10 mouse cellular contexts compared by ENCODE assay signal in the genomic region with DNA sequence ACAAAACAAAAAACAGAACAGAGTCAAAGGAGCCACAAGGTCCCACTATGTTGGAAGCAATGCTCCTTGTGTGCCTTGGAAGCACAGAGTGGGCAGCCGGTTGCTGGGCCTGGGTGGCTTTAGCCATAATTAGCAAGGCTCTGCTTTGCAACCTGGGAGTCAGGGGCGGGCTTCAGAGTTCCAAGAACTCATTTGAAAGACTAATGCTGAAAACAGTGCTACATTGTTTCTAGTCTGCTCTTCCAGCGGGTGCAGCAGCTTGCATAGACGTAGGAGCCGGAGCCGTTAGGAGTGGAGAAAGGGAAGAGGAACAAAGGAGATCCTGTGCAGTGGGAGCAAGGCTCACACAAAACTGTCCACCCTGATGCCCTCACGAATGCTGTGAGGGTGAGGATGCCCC. TPM values are rescaled to one million over a fixed set of nuclear protein-coding genes. Genes with fewer than 3 reads are reported as not detected.
DNase-seq lines count a peak whose midpoint lies in the region; ATAC-seq and TF ChIP-seq lines count a peak whose summit lies in the region.
"Had no signal": no experiment of that assay in that cellular context is flagged by ENCODE, and none has a peak within 500 bp of the region (broad histone marks: within the 10 kb centered on the region; RNA-seq: fewer than 3 reads in every experiment).

No protein-coding gene starts in this region.

- no peak for ATAC-seq in embryonic facial prominence, embryonic 11.5 days (replicated peaks; ENCODE audit: insufficient number of reproducible peaks, low FRiP score, low TSS enrichment, low read depth)
- ATAC-seq in hindbrain, embryonic 12.5 days (ENCODE audit: low FRiP score), result peak; percentile 62

- no peak for TF ChIP-seq POLR2A in olfactory bulb, adult 2 months (IDR thresholded peaks at IDR 0.05; ENCODE audit: insufficient read depth, low read depth, low read length)

- no peaks in the 10 kb centered on the region for H3K27me3 ChIP-seq in embryonic facial prominence, embryonic 11.5 days (ENCODE audit: control insufficient read depth, insufficient read depth, low read length)
- no peaks in the 10 kb centered on the region for H3K27me3 ChIP-seq in hindbrain, embryonic 12.5 days
- H3K27me3 ChIP-seq: neural tube, embryonic 12.5 days had no signal

- WGBS in embryonic facial prominence, embryonic 11.5 days, result 21% methylated on average over 7 of the region's 7 CpGs
- 24% methylated on average over 7 of the region's 7 CpGs for WGBS in hindbrain, embryonic 12.5 days
- 25% methylated on average over 7 of the region's 7 CpGs for WGBS in olfactory bulb, adult 2 months

- no peak overlapping the region for H3K4me2 ChIP-seq in embryonic facial prominence, embryonic 11.5 days (ENCODE audit: low read depth, low read length)
- 0 out of 2 replicates have a peak overlapping the region, but pooled peaks have one; percentile 11 for H3K4me2 ChIP-seq in hindbrain, embryonic 12.5 days (replicated peaks)
- H3K4me2 ChIP-seq: liver, embryonic 11.5 days; neural tube, embryonic 12.5 days had no signal

- peaks cover 2% of the 10 kb centered on the region; the same call in 1 of the 2 replicates for H3K4me1 ChIP-seq in embryonic facial prominence, embryonic 11.5 days (ENCODE audit: control insufficient read depth, insufficient read depth, low read length)
- peaks cover 12% of the 10 kb centered on the region for H3K4me1 ChIP-seq in hindbrain, embryonic 12.5 days
- H3K4me1 ChIP-seq in olfactory bulb, adult 2 months (ENCODE audit: control insufficient read depth, insufficient read depth, low read length), result peaks cover 21% of the 10 kb centered on the region

- H3K9ac ChIP-seq in embryonic facial prominence, embryonic 11.5 days (replicated peaks; ENCODE audit: low read length), result no peak overlapping the region
- H3K9ac ChIP-seq in hindbrain, embryonic 12.5 days, result no peak overlapping the region
- H3K9ac ChIP-seq: neural tube, embryonic 12.5 days had no signal

- no peak overlapping the region for H3K27ac ChIP-seq in embryonic facial prominence, embryonic 11.5 days (replicated peaks; ENCODE audit: low read depth, low read length)
- peak overlapping the region; percentile 64 for H3K27ac ChIP-seq in hindbrain, embryonic 12.5 days
- peak overlapping the region; percentile 55 for H3K27ac ChIP-seq in olfactory bulb, adult 2 months (ENCODE audit: insufficient read depth, low read depth, low read length)
- H3K27ac ChIP-seq: neural tube, embryonic 12.5 days had no signal

- H3K36me3 ChIP-seq in embryonic facial prominence, embryonic 11.5 days (replicated peaks; ENCODE audit: control insufficient read depth, insufficient read depth, low read depth, low read length), result no peaks in the 10 kb centered on the region
- H3K36me3 ChIP-seq in hindbrain, embryonic 12.5 days, result no peaks in the 10 kb centered on the region
- H3K36me3 ChIP-seq: neural tube, embryonic 12.5 days had no signal

- TF ChIP-seq CTCF in olfactory bulb, adult 2 months (IDR thresholded peaks at IDR 0.05; ENCODE audit: insufficient read depth, low read depth, low read length), result no peak

- peak; percentile 19 for DNase-seq in layer of hippocampus, adult 11-12 months (ENCODE audit: low spot score)
- no peak for DNase-seq in layer of hippocampus, postnatal 36 days
- peak; percentile 6 for DNase-seq in embryonic facial prominence, embryonic 11.5 days (ENCODE audit: low spot score)
- no peak for DNase-seq in adrenal gland, postnatal 14 days
- DNase-seq in adrenal gland, adult 8-10 months, result no peak
- DNase-seq in yolk sac, embryonic 10.5 days (ENCODE audit: low spot score), result no peak

- no peaks in the 10 kb centered on the region for H3K9me3 ChIP-seq in embryonic facial prominence, embryonic 11.5 days (replicated peaks; ENCODE audit: control insufficient read depth, low read length)
- no peaks in the 10 kb centered on the region for H3K9me3 ChIP-seq in hindbrain, embryonic 12.5 days (replicated peaks)
- H3K9me3 ChIP-seq: neural tube, embryonic 12.5 days had no signal

- no peak overlapping the region for H3K4me3 ChIP-seq in embryonic facial prominence, embryonic 11.5 days (ENCODE audit: low read depth, low read length)
- H3K4me3 ChIP-seq in hindbrain, embryonic 12.5 days, result no peak overlapping the region
- H3K4me3 ChIP-seq in olfactory bulb, adult 2 months (ENCODE audit: insufficient read depth, low read depth, low read length), result no peak overlapping the region
- H3K4me3 ChIP-seq: neural tube, embryonic 12.5 days had no signal

RNA-seq across cellular contexts. Expression of gene Slc13a4, which starts 19.0 kb away (rescaled TPM):
- total RNA-seq in layer of hippocampus, postnatal 36 days (2021), result 1 to 10 TPM; 2.7 to 6.0 TPM
- 0.25 and 0.36 TPM in 2 replicates for polyA plus RNA-seq in embryonic facial prominence, embryonic 11.5 days (2014; fragmentation: Nextera tagmentation; extraction: Ambion mirVana)
- 0.77 and 1.3 TPM in 2 replicates for polyA plus RNA-seq in hindbrain, embryonic 12.5 days (2016; fragmentation: Nextera tagmentation; extraction: Ambion mirVana)
- not detected in 2 replicates for polyA plus RNA-seq in olfactory bulb, adult 2 months (2012; ENCODE audit: insufficient read depth, insufficient read length, low replicate concordance, missing spikeins)
- total RNA-seq in adrenal gland, postnatal 14 days (2021), result 0.37 and 0.56 TPM in 2 replicates
- total RNA-seq in adrenal gland, adult 8-10 months (2022), result under 1 TPM; 0.17 to 0.49 (median 0.45) TPM

RNA-seq across cellular contexts. Expression of gene Fam180a, which starts 37.0 kb away (rescaled TPM):
- 1 to 10 TPM; 1.1 to 1.6 TPM for total RNA-seq in layer of hippocampus, postnatal 36 days (2021)
- not detected in 2 replicates for polyA plus RNA-seq in embryonic facial prominence, embryonic 11.5 days (2014; fragmentation: Nextera tagmentation; extraction: Ambion mirVana)
- 0.39 and 0.65 TPM in 2 replicates for polyA plus RNA-seq in hindbrain, embryonic 12.5 days (2016; fragmentation: Nextera tagmentation; extraction: Ambion mirVana)
- polyA plus RNA-seq in olfactory bulb, adult 2 months (2012; ENCODE audit: insufficient read depth, insufficient read length, low replicate concordance, missing spikeins), result not detected in 2 replicates
- 2.6 and 3.0 TPM in 2 replicates for total RNA-seq in adrenal gland, postnatal 14 days (2021)
- total RNA-seq in adrenal gland, adult 8-10 months (2022), result 1 to 10 TPM; 1.6 to 3.4 (median 2.8) TPM
- polyA plus RNA-seq: liver, embryonic 11.5 days; neural tube, embryonic 12.5 days had no signal

Comparison
In these comparisons a context has a peak if more than half of its experiments do, and no peak if none do; other contexts are left out.
1. DNase-seq: peak in layer of hippocampus, adult 11-12 months (single experiment) and embryonic facial prominence, embryonic 11.5 days (single experiment); none in layer of hippocampus, postnatal 36 days (0 of 2), adrenal gland, postnatal 14 days (single experiment), adrenal gland, adult 8-10 months (single experiment) and yolk sac, embryonic 10.5 days (single experiment).